Mouse (Mus musculus) ovary, postnatal 14 days (tissue): ENCODE results near the gene Pom121l2.

Experiments used
- DNase-seq: peaks from one replicate; pipeline ENCODE4 v3.0.0; 2022; ENCODE audit warnings: low spot score

The Pom121l2 gene

GRCm38 (mm10) chr13:22019934-22020835 is 39.2 kb downstream of the Pom121l2 start:
- DNase-seq, result no peak

DNA sequence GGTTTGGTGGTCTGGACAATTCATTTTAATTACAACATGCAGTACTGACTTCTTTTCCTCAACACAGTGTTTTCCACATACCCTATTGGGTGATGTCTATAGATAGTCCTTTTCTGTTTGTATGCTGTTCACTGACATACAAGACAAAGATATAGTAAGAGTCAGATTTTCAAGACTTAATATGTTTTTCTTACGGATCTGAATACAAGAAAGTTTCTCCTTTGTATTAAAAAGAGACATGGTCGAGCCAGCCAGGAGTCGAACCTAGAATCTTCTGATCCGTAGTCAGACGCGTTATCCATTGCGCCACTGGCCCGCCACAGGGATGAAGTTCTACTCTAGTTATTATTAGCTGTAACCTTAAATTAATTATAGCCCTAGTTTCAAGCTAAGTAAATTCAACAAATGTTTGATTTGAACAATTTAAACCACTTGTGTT is 39.9 kb downstream of the Pom121l2 start:
- DNase-seq, result peak; percentile 57

DNA sequence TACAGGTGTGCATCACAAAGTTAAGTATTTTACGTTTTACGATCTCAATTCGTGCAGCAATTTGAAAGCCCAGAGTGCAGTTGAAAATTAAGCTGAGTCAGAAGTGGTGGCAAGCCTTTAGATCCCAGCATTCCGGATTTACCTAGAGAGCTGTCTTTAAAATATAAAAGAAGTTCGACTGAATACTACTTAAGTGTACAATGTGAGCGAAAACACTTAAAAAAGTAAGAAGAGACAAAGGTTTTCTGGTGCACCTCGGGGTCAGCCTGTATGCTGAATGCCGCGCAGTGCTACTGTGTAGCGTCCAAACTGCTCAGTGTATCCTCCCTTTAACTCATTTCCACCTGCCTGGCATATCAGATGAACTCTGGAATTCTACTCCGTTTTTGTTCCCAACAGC is 40.6 kb downstream of the Pom121l2 start:
- DNase-seq, result no peak

DNA sequence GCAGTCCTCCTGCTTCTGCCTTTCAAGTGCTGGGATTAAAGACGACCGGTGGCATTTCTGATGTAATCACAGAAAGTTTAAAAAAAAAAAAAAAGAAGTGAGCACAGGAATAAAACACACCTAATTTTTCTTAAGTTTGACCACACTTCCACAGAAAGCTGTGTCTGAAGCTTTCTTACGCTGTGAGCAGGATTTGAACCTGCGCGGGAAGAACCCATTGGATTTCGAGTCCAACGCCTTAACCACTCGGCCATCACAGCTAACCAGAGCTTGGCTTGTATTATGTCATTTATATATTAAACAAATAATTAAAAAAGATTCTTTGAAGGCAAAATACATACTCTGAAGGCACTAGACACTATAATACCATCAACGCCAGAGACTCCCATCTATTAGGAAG is 41.2 kb downstream of the Pom121l2 start:
- peak; percentile 62 for DNase-seq

DNA sequence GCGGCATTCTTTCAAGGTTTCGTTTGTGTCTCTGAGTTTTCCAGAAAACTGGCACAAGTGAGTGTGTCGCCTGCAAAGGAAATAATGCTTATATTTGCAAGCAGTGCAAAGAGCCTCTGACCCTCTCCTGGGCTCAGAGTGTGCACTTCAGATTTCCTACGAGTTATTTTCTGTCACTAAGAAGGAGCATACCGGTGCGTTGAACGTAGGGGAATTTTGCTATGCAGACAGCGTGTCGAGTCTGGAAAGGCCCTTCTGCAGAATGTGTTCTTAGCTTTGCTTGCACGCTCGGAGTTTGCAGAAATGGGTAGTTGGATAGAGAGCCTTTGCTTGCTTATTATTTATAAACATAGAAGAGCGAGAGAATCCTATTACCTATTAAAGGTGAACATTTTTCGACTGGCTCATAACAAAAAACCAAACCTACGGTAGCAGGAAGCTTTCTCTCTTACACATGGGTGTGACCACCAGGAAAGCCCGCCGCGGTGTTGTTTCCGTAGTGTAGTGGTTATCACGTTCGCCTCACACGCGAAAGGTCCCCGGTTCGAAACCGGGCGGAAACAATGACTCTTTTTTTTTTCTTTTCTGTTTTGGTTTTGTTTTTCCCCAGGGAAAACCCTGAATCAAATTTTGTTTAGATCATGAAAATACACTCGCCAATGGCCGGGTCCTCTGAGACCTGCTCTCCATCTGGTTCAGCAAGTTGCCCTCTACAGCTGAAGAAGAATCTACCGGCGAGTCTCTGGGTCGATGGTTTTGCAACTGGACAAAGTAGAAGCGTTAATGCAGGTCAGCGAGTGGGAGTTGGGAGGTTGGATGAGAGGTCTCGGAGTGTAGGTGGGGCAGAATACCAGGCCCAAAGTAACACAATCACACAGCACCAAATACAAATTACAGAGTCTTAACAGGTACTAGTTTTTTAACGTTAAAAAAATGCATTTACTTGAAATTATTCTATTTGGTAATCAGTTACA is 45.4 kb downstream of the Pom121l2 start:
- peak; percentile 87 for DNase-seq

- peak; percentile 97 for DNase-seq
Measured at GRCm38 (mm10) chr13:22028673-22029460, 47.9 kb downstream of the Pom121l2 start.

DNA sequence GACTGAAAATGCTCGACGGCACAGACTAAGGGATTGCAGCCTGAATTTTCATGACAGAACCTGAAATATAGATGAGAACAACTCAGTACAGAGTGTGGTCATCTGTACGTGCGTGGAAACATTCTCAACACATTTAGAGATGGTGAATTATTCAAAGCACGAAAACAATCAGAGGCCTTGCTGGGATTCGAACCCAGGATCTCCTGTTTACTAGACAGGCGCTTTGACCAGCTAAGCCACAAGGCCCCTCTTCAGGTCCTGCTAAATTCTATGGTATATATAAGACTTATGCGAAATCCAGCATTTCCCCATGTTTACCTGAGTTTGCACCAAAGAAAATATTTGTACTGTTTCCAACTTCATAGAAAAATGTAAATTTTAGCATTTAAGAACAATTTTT is 48.9 kb downstream of the Pom121l2 start:
- no peak for DNase-seq

DNA sequence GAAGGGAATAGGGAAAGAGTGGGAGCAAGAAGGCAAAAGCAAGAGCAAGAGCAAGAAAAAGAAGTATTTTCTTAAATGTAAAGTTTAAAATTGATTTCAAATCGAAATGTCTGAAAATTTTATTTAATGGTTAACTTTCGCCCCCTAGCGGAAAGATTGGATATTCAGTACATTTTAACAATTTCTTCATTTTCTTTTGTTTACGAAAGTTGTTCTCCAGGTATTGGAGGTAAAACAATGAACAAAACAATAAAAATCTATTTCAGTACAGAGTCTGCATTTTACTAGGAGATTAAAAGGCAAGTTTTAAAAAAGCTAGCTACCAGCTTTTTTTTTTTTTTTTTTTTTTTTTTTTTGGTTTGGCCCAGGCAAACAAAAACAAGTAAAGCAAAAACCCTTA is 49.5 kb downstream of the Pom121l2 start:
- DNase-seq, result no peak

DNA sequence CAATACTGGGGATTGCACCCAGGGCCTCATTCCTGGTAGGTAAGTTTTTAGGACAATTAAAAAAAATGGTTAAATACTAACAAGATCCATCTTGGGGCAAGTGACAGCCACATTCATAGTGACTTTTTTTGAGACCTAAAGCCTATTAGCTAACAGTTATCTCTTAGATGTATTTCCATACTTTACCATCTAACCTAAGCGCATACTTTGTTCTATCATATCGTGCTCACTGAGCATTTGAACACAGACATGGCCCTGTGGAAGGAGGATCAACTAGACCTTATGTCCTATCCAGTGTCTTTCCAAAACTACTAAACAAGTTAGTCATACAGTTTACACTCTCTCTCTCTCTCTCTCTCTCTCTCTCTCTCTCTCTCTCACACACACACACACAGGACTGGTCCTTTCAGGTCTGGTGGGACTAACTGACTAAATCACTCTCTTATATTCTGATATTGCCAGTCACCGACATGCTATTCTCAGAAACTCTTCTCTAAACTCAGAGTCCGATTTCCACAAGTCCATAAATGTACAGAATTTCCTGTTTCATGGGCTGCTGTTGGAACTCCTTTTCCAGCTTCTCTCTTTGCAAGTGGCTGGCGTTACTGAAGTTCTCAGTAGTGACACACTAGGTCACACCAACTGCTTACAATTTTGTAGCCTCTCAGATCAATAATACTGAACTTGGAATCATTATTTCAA is 52.9 kb downstream of the Pom121l2 start:
- no peak for DNase-seq

GRCm38 (mm10) chr13:22034443-22035266 is 53.7 kb downstream of the Pom121l2 start:
- no peak for DNase-seq

DNA sequence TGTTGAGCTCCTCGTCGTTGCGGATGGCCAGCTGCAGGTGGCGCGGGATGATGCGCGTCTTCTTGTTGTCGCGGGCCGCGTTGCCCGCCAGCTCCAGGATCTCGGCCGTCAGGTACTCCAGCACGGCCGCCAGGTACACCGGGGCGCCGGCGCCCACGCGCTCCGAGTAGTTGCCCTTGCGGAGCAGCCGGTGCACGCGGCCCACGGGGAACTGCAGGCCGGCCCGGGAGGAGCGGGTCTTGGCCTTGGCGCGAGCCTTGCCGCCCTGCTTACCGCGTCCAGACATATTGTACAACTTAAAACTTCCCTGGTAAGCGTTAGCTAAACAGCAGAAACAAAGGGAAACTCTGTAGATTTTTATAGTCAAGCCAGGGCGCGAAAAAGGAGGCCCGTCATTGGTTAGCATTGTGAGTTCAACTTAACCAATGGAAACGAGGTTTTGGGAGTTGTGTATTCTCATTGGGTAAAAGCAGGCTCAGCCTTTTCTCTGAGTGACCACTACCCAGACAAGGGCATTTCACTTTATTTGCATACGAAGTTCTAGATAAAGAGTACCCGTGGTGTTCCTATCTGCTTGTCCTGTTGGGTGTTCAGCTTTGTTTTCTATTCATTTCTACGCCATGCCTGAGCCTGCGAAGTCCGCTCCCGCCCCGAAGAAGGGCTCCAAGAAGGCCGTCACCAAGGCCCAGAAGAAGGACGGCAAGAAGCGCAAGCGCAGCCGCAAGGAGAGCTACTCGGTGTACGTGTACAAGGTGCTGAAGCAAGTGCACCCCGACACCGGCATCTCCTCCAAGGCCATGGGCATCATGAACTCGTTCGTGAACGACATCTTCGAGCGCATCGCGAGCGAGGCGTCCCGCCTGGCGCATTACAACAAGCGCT is 54.5 kb downstream of the Pom121l2 start, which contains the start of the genes Hist1h2ah and Hist1h2bk:
Gene Hist1h2ah (minus strand): TSS at position 302 of the 882 bp plus-strand sequence.
Gene Hist1h2bk (plus strand): TSS at position 604 of the 882 bp plus-strand sequence.
- peak; percentile 73 for DNase-seq

DNA sequence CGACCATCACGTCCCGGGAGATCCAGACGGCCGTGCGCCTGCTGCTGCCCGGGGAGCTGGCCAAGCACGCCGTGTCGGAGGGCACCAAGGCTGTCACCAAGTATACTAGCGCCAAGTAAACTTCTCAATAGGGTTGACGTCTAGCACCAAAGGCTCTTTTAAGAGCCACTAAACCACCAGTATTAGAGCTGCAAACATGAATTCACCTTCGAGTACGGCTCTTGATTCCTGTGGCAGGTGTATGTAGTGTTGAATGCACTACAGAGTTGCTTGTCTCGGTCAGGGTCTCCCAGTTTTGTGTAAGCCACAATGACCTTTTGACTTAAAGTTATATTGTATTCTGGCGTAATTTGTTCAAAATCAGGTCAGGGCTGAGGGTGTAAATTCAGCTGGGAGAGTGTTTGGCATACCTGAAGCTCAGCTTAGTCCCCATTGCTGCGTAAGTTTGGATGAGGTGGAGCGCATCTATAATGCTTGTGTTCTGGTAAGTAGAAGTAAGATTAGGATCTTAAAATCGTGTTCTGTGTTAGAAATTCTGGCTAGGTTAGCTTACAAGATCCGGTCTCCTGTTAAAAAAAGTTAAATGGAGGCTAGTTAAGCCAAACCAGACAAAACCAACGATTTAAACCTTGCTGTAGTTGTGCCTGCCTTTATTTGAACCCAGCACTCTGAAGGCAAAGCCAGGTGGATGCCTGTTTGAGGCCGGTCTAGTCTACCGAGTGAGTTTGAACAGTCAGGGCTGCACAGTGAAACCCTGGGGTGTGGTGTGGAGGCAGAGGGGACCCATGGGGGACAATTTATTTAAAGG is 55.4 kb downstream of the Pom121l2 start:
- no peak for DNase-seq

DNA sequence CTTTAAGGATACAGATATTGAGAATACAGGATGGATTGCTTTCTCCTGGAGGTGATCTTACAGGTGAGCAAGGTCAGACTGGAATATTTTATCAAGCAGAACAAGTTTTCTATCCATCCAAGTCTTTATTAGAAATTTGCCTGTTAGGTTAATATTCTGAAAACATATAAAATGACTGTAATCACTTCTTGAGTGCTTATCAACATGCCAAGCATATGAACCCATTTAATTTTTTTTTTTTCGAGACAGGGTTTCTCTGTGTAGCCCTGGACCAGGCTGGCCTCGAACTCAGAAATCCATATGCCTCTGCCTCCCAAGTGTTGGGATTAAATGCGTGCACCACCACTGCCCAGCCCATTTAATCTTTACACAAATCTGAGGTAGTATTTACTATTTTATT is 56.0 kb downstream of the Pom121l2 start:
- DNase-seq, result no peak

DNA sequence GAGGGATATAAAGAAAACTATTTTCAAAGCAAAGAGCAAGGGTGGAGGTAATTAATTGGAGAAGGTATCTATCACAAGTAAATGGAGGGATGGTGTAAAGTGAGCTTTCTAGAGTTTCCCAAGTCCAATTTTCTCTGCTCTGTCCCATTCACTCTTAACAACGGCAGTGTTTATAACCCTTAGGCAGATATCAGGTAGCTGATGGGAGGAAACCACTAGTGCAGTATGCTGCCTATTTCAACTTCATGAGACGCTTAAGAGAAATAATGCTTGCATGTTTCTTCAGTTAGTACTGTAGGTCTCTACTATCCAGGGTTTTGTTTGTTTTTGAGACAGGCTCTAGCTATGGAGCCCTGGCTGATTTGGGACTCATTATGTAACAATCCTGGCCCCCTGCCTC is 56.4 kb downstream of the Pom121l2 start:
- no peak for DNase-seq
